Mouse (Mus musculus) hindbrain, embryonic 11.5 days (tissue): ENCODE results near the gene Pld4. TPM values are rescaled to one million over a fixed set of nuclear protein-coding genes. Genes with fewer than 3 reads are reported as not detected.

Experiments used
- ATAC-seq: fragments of 200-750 bp; cut with Nextera tagmentation; 2 replicates; pipeline ENCODE4 v1.8.0; 2017; ENCODE audit warnings: mild to moderate bottlenecking, moderate TSS enrichment, moderate library complexity; ENCODE audit not compliant: low FRiP score
- DNase-seq: peaks from one replicate; pipeline ENCODE4 v3.0.0-alpha.2; 2015; ENCODE audit warnings: low spot score
- H3K27ac ChIP-seq: fragments of 300-500 bp; sonication (generic); 2 replicates; pipeline ENCODE4 v1.5.1; 2014; ENCODE audit warnings: mild to moderate bottlenecking, low read depth, low read length
- H3K27me3 ChIP-seq: fragments of 300-500 bp; sonication (generic); 2 replicates; pipeline ENCODE4 v1.6.1; 2014; ENCODE audit warnings: mild to moderate bottlenecking, low read length, moderate library complexity, mixed read lengths; ENCODE audit not compliant: control insufficient read depth, insufficient read depth
- H3K36me3 ChIP-seq: fragments of 300-500 bp; sonication (generic); 2 replicates; pipeline ENCODE4 v1.6.1; 2014; ENCODE audit warnings: mild to moderate bottlenecking, low read length, moderate library complexity, mixed read lengths; ENCODE audit not compliant: control insufficient read depth, insufficient read depth
- H3K4me1 ChIP-seq: fragments of 300-500 bp; sonication (generic); replicated peaks from 2 replicates; pipeline ENCODE4 v1.6.1; 2014; ENCODE audit warnings: low read length, mixed read lengths; ENCODE audit not compliant: control insufficient read depth, insufficient read depth
- H3K4me2 ChIP-seq: fragments of 300-500 bp; sonication (generic); replicated peaks from 2 replicates; pipeline ENCODE4 v1.6.1; 2014; ENCODE audit warnings: mild to moderate bottlenecking, low read depth, low read length
- H3K4me3 ChIP-seq: fragments of 300-500 bp; sonication (generic); 2 replicates; pipeline ENCODE4 v1.5.1; 2014; ENCODE audit warnings: low read depth, low read length
- H3K9ac ChIP-seq: fragments of 300-500 bp; sonication (generic); 2 replicates; pipeline ENCODE4 v1.6.1; 2014; ENCODE audit warnings: low read depth, low read length
- H3K9me3 ChIP-seq: fragments of 300-500 bp; sonication (generic); 2 replicates; pipeline ENCODE4 v1.6.1; 2016; ENCODE audit warnings: low read length; ENCODE audit not compliant: control insufficient read depth
- WGBS: fragments of 180-500 bp; shearing (Covaris S2); extraction: QIAGEN DNeasy Blood & Tissue Kit; methylation state at CpG from one replicate; pipeline ENCODE4 v1.1.7; 2014; 5-methylcytosine and 5-hydroxymethylcytosine counted together
- polyA plus RNA-seq: library from polyadenylated mRNA; unstranded; fragments of >200 nt; fragmentation: Nextera tagmentation; extraction: Ambion mirVana; gene quantifications from 2 replicates; pipeline ENCODE4 v1.2.1, GENCODE M21; 2014

Gene Pld4
- polyA plus RNA-seq, 1 experiment from 2014 or later, result 6.2 TPM

- WGBS, result 9% methylated on average over 5 of the region's 5 CpGs
- no peak for DNase-seq
- Histone ChIP-seq H3K36me3 (no peaks in the 10 kb centered on the region), H3K27ac (no peak overlapping the region), H3K4me1 (0 out of 2 replicates have a peak, but pooled peaks cover 3% of the 10 kb centered on the region), H3K27me3 (peaks cover 19% of the 10 kb centered on the region), H3K9ac (peak overlapping the region; percentile 75), H3K9me3 (no peaks in the 10 kb centered on the region), H3K4me3 (peak overlapping the region; percentile 80), H3K4me2 (peak overlapping the region; percentile 99)
- peak; percentile 13 for ATAC-seq
Observed at GRCm38 (mm10) chr12:112723028-112723330, 37.5 kb upstream of the Pld4 start.

DNA sequence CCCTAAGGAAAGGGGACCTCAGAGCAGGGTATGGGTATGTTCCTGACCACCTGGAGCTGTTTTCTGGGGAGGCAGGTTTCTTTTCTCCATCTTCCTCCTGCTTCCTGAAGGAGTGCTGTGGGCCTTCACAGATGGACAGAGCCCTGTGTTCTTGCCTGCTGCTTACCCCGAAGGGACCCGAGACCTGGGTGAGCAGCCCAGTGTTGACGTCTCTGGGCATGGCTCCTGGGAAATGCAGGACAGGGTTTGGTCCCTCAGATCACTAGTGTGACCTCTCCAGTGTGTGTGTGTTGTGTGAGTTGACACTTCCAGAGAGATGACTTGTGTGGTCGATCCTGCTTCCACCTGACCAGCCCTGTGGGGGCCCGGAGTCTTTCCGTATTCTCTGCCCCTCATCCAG is 37.0 kb upstream of the Pld4 start:
- peaks cover 19% of the 10 kb centered on the region for H3K27me3 ChIP-seq
- no peak for ATAC-seq
- H3K36me3 ChIP-seq, result no peaks in the 10 kb centered on the region
- H3K9ac ChIP-seq, result no peak overlapping the region
- H3K4me1 ChIP-seq, result 0 out of 2 replicates have a peak, but pooled peaks cover 3% of the 10 kb centered on the region
- peak overlapping the region; percentile 99 for H3K4me2 ChIP-seq
- H3K4me3 ChIP-seq, result no peak overlapping the region
- no peaks in the 10 kb centered on the region for H3K9me3 ChIP-seq
- no peak overlapping the region for H3K27ac ChIP-seq
- DNase-seq, result no peak
- 84% methylated on average over 6 of the region's 6 CpGs for WGBS

GRCm38 (mm10) chr12:112724077-112724805 is 36.2 kb upstream of the Pld4 start:
- peak; percentile 82 for DNase-seq

GRCm38 (mm10) chr12:112727801-112728200 is 32.7 kb upstream of the Pld4 start:
- WGBS, result 80% methylated on average over 8 of the region's 8 CpGs

More at GRCm38 (mm10) chr12:112724077-112724805, 36.2 kb upstream of the Pld4 start:
- no peak overlapping the region for H3K4me3 ChIP-seq
- 0 out of 2 replicates have a peak, but pooled peaks cover 3% of the 10 kb centered on the region for H3K4me1 ChIP-seq
- H3K9ac ChIP-seq, result no peak overlapping the region
- WGBS, result 81% methylated on average over 11 of the region's 11 CpGs
- no peak overlapping the region for H3K4me2 ChIP-seq
- ATAC-seq, result no peak
- H3K36me3 ChIP-seq, result no peaks in the 10 kb centered on the region
- no peak overlapping the region for H3K27ac ChIP-seq
- no peaks in the 10 kb centered on the region for H3K9me3 ChIP-seq
- H3K27me3 ChIP-seq, result peaks cover 19% of the 10 kb centered on the region

DNA sequence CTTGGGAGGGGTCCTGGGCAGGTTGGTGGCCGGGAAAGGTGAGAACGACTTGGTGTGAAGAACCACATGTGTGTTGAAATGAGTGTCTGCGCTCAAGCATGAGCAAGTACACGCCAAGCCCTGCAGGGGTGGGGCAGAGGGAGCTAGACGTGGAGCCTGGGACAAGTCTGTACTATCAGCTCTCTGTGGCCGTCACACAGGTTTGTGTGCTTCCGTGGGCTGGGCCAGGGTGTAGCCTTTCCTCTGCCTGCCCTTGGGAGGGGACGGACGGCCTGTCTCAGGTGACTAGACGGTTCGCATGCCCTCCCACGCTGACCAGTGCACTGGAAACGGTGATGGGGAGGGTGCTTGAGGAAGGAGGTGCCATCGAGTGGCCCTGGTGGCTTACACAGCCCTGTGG is 29.6 kb upstream of the Pld4 start:
- no peak overlapping the region for H3K9ac ChIP-seq
- no peak for DNase-seq
- ATAC-seq, result no peak
- no peak overlapping the region for H3K4me3 ChIP-seq
- H3K4me1 ChIP-seq, result no peaks in the 10 kb centered on the region
- H3K27ac ChIP-seq, result no peak overlapping the region
- 92% methylated on average over 14 of the region's 14 CpGs for WGBS
- H3K4me2 ChIP-seq, result no peak overlapping the region
- H3K36me3 ChIP-seq, result no peaks in the 10 kb centered on the region
- H3K27me3 ChIP-seq, result no peaks in the 10 kb centered on the region
- H3K9me3 ChIP-seq, result no peaks in the 10 kb centered on the region

More at GRCm38 (mm10) chr12:112727801-112728200, 32.7 kb upstream of the Pld4 start:
- Histone ChIP-seq H3K27ac (no peak overlapping the region), H3K27me3 (peaks cover 7% of the 10 kb centered on the region), H3K36me3 (no peaks in the 10 kb centered on the region), H3K4me2 (no peak overlapping the region), H3K9me3 (no peaks in the 10 kb centered on the region), H3K9ac (no peak overlapping the region), H3K4me3 (no peak overlapping the region), H3K4me1 (no peaks in the 10 kb centered on the region)
- no peak for DNase-seq
- ATAC-seq, result no peak

- no peaks in the 10 kb centered on the region for H3K36me3 ChIP-seq
- no peak overlapping the region for H3K27ac ChIP-seq
- no peaks in the 10 kb centered on the region for H3K9me3 ChIP-seq
- WGBS, result 92% methylated on average over 10 of the region's 10 CpGs
- H3K4me3 ChIP-seq, result no peak overlapping the region
- H3K4me2 ChIP-seq, result no peak overlapping the region
- no peaks in the 10 kb centered on the region for H3K4me1 ChIP-seq
- H3K27me3 ChIP-seq, result no peaks in the 10 kb centered on the region
- DNase-seq (no peak), ATAC-seq (no peak)
- H3K9ac ChIP-seq, result no peak overlapping the region
Observed at GRCm38 (mm10) chr12:112732591-112732990, 27.9 kb upstream of the Pld4 start.

DNA sequence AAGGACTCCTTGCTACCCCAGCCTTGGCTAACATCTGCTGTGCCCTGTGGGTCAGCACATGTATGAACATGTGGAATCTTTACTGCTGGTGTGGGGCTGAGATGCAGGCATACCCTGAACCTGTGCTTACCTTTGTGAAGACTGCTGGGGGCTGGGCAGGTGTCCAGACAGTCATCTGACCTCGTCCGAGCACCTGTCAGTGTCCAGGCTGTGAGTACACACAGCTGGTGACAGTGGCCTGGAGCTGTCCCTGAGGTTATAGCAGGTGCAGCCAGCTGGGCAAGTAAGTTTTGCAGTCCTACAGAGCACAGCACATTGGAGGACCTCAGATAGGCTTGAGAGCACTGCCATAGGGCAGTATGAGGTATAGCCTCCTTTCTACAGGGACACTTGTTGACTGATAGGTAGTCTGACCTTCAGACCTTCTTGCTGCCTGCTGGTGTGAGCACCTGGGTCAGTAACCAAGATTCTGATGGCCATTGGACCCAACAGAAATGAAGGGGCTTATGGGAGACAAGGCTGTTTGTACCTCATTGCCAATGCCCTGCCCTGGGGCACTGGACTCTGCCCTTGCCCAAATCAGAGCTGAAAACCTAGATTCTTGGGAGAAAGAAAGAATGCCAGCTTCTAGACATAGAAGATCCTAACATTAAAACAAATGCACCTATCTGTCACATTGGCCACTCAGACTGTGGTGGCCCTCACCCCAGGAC is 26.2 kb upstream of the Pld4 start:
- WGBS, result 76% methylated on average over 2 of the region's 2 CpGs
- H3K4me3 ChIP-seq, result no peak overlapping the region
- no peak for DNase-seq

GRCm38 (mm10) chr12:112734881-112735655 is 25.4 kb upstream of the Pld4 start:
- no peak overlapping the region for H3K27ac ChIP-seq
- 91% methylated on average over 19 of the region's 19 CpGs for WGBS
- no peak for DNase-seq
- ATAC-seq, result no peak
- H3K9me3 ChIP-seq, result no peaks in the 10 kb centered on the region
- no peaks in the 10 kb centered on the region for H3K27me3 ChIP-seq
- H3K36me3 ChIP-seq, result no peaks in the 10 kb centered on the region
- H3K4me3 ChIP-seq, result no peak overlapping the region
- H3K9ac ChIP-seq, result no peak overlapping the region
- H3K4me1 ChIP-seq, result no peaks in the 10 kb centered on the region
- no peak overlapping the region for H3K4me2 ChIP-seq

More for the DNA sequence above, 26.2 kb upstream of the Pld4 start:
- Histone ChIP-seq H3K4me1 (no peaks in the 10 kb centered on the region), H3K27me3 (no peaks in the 10 kb centered on the region), H3K4me2 (no peak overlapping the region), H3K9me3 (no peaks in the 10 kb centered on the region), H3K27ac (no peak overlapping the region), H3K9ac (no peak overlapping the region), H3K36me3 (no peaks in the 10 kb centered on the region)
- no peak for ATAC-seq
